Mouse (Mus musculus) 3134 (cell line): ENCODE data around the gene Olfr1137.

Experiments
- DNase-seq: peaks from one replicate; pipeline ENCODE4 v3.0.0-alpha.2; 2011; ENCODE audit warnings: low spot score; ENCODE audit not compliant: insufficient read length; ENCODE audit errors: extremely low read depth

The Olfr1137 gene

GRCm38 (mm10) chr2:87713079-87713478 lies at the start of gene Olfr1137:
Gene Olfr1137, minus strand, starts transcription at chr2:87713179.
- DNase-seq: no peak

GRCm38 (mm10) chr2:87753891-87754290 lies 40.9 kb upstream of the Olfr1137 start, which contains the start of gene Olfr1141:
Gene Olfr1141, minus strand, starts transcription at chr2:87753991.
- no peak for DNase-seq

GRCm38 (mm10) chr2:87743452-87743851 lies 30.5 kb upstream of the Olfr1137 start, which contains the start of gene Olfr1140:
Gene Olfr1140, plus strand, starts transcription at chr2:87743752.
- no peak for DNase-seq

GRCm38 (mm10) chr2:87739878-87740277 lies 26.9 kb upstream of the Olfr1137 start, which contains the start of gene Olfr1138:
Gene Olfr1138, minus strand, starts transcription at chr2:87739978.
- no peak for DNase-seq

DNA sequence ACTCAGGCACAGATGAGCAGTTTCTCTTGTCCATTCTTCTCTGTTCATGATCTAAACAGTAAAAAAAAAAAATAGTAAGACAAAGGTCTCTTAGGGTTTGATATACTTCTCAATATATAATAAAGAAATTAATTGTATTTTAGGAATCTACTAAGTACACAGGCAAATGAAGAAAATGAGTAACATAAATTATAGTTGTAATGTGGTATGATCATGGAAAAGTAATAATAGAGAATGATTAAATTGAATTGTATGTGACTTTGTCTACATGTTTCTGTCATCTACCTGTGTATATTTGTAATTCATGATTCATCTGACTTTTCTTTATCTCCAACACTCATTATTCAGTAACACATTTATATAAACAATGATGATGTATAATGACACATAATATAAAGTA lies 19.1 kb downstream of the Olfr1137 start, which contains the start of gene Olfr1136:
Gene Olfr1136 (minus strand): TSS at position 101 of the 400 bp plus-strand sequence.
- no peak for DNase-seq

- no peak for DNase-seq
These were observed 39.4 kb downstream of the Olfr1137 start, which contains the start of gene Olfr1135 for GRCm38 (mm10) chr2:87673564-87673963. Gene Olfr1135, minus strand, starts transcription at chr2:87673664.
